Mouse (Mus musculus) lung, embryonic 14.5 days (tissue): ENCODE measurements around the gene Lingo4. TPM values are rescaled to one million over a fixed set of nuclear protein-coding genes. Genes with fewer than 3 reads are reported as not detected.

Source experiments
- ATAC-seq: fragments of 200-750 bp; cut with Nextera tagmentation; 2 replicates; pipeline ENCODE4 v1.8.0; 2017; ENCODE audit warnings: mild to moderate bottlenecking, moderate TSS enrichment, moderate library complexity; ENCODE audit not compliant: insufficient read depth
- DNase-seq: peaks from one replicate; pipeline ENCODE4 v3.0.0-alpha.2; 2015
- H3K27ac ChIP-seq: fragments of 300-500 bp; sonication (generic); 2 replicates; pipeline ENCODE4 v1.5.1; 2014; ENCODE audit warnings: low read depth, mild to moderate bottlenecking, moderate library complexity
- H3K27me3 ChIP-seq: fragments of 300-500 bp; sonication (generic); 2 replicates; pipeline ENCODE4 v1.6.1; 2014; ENCODE audit warnings: low read length, control low read depth; ENCODE audit not compliant: insufficient read depth
- H3K36me3 ChIP-seq: fragments of 300-500 bp; sonication (generic); 2 replicates; pipeline ENCODE4 v1.6.1; 2014; ENCODE audit warnings: control low read depth; ENCODE audit not compliant: insufficient read depth
- H3K4me1 ChIP-seq: fragments of 300-500 bp; sonication (generic); 2 replicates; pipeline ENCODE4 v1.6.1; 2014; ENCODE audit warnings: antibody characterized with exemption, control low read depth; ENCODE audit not compliant: insufficient read depth
- H3K4me2 ChIP-seq: fragments of 300-500 bp; sonication (generic); 2 replicates; pipeline ENCODE4 v1.6.1; 2014; ENCODE audit warnings: mild to moderate bottlenecking
- H3K4me3 ChIP-seq: fragments of 300-500 bp; sonication (generic); 2 replicates; pipeline ENCODE4 v1.5.1; 2014; ENCODE audit warnings: low read depth, low read length
- H3K9ac ChIP-seq: fragments of 300-500 bp; sonication (generic); 2 replicates; pipeline ENCODE4 v1.6.1; 2014
- H3K9me3 ChIP-seq: fragments of 300-500 bp; sonication (generic); 2 replicates; pipeline ENCODE4 v1.6.1; 2016; ENCODE audit warnings: low read depth, low read length, control low read depth
- CTCF ChIP-seq: IDR thresholded peaks from 2 replicates; pipeline ENCODE4 v1.5.1; 2016; ENCODE audit warnings: antibody characterized with exemption, low read depth
- WGBS: fragments of 180-500 bp; shearing (Covaris S2); extraction: QIAGEN DNeasy Blood & Tissue Kit; methylation state at CpG from one replicate; pipeline ENCODE4 v1.1.7; 2014; 5-methylcytosine and 5-hydroxymethylcytosine counted together
- polyA plus RNA-seq: library from polyadenylated mRNA; unstranded; fragments of >200 nt; fragmentation: Nextera tagmentation; extraction: Ambion mirVana; gene quantifications from 2 replicates; pipeline ENCODE4 v1.2.1, GENCODE M21; 2014

Lingo4 gene
- polyA plus RNA-seq, 1 experiment from 2014 or later, result 0.11 TPM

DNA sequence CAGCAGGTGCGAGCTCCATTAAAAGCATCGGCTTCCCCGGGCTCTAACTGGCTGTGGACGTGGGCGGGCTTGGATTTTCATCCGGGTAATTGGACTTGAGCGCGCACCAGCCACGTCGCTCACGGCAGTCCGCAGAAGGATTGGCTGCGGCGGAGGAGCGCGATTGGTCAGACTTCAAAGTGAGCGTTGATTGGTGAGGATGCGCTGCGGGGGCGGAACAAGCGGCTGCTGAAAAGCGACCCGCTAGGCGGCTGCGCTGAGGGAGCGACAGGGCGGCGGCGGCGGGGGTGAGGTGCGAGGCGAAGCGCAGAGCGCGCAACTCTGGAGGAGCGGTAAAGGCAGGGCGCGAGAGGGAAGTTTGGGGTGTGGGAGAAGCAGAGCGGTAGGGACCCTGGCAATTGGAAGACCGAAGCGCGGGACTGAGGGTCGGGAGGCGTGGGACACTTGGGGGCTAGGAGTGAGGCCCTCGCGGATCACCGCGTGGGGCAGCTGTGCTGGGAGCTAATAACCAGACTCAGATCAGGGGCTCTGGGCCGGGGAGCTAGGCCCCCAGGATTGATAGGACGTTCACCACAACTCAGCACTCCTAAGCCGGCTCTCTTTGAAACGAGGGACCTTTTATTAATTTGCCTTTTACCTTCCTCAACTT lies 14.8 kb downstream of the Lingo4 start, which contains the start of gene Tdrkh:
Gene Tdrkh, plus strand, starts transcription at position 243 of the 649 bp plus-strand sequence.
- DNase-seq (peak; percentile 98), ATAC-seq (peak; percentile 100)
- TF ChIP-seq CTCF, result peak; percentile 23; the same call in 1 of the 2 replicates
- Histone ChIP-seq H3K4me3 (peak within 1 kb of the TSS; percentile 44), H3K9me3 (no peaks in the 10 kb centered on the region), H3K9ac (peak within 1 kb of the TSS; percentile 46), H3K27me3 (no peaks in the 10 kb centered on the region), H3K4me1 (peaks cover 4% of the 10 kb centered on the region; the same call in 1 of the 2 replicates), H3K27ac (no peak within 1 kb of the TSS), H3K4me2 (peak within 1 kb of the TSS; percentile 87), H3K36me3 (no peaks in the 10 kb centered on the region)
- WGBS, result 9% methylated on average over 52 of the region's 52 CpGs

DNA sequence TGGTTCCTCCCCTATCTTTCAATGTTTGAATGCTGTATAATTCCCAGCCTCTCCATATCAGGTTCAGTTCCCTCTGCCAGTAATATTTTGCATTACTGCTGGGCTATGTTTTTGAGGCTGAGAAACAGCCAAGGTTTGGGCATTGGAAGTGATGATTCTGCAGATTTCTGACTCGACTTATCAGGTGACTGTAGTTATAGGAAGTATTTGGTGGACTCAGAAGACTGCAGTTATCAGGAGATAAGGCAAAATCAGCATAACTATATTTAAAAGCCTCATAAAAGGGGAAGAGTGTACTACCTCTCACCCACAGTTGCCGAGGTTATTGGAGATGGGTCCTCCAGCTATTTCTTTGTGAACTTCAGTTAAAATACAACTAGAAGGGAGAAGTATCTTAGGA lies 32.7 kb downstream of the Lingo4 start:
- Histone ChIP-seq H3K36me3 (no peaks in the 10 kb centered on the region), H3K4me2 (no peak overlapping the region), H3K27ac (no peak overlapping the region), H3K27me3 (no peaks in the 10 kb centered on the region), H3K9me3 (no peaks in the 10 kb centered on the region), H3K4me1 (no peaks in the 10 kb centered on the region), H3K9ac (no peak overlapping the region), H3K4me3 (no peak overlapping the region)
- ATAC-seq (no peak), DNase-seq (no peak)
- WGBS, result 60% methylated on average over 2 of the region's 2 CpGs
- TF ChIP-seq CTCF, result no peak

DNA sequence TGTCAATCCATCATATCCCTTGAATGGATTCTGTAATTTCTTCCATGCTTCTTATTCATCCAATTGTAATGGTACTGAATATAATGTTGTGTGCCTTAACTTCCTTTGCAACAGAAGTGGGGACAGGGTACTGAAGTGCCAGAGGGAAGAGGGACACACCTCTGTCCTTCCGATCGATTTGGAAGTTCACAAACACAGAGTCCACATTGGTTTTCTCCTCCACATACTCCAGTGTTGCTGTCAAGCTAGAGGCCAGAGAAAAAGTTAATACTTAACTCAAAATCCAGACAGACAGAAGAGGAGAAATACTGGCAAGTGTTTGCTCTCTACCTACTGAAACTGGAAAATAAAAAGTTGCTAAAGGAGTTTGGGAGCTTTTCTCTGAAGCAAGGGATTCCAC lies 36.0 kb downstream of the Lingo4 start:
- ATAC-seq (no peak), DNase-seq (no peak)
- WGBS, result 75% methylated on average over 2 of the region's 2 CpGs
- Histone ChIP-seq H3K36me3 (no peaks in the 10 kb centered on the region), H3K27me3 (no peaks in the 10 kb centered on the region), H3K9me3 (no peaks in the 10 kb centered on the region), H3K9ac (no peak overlapping the region), H3K4me1 (no peaks in the 10 kb centered on the region), H3K27ac (no peak overlapping the region), H3K4me2 (no peak overlapping the region), H3K4me3 (no peak overlapping the region)
- TF ChIP-seq CTCF, result no peak

DNA sequence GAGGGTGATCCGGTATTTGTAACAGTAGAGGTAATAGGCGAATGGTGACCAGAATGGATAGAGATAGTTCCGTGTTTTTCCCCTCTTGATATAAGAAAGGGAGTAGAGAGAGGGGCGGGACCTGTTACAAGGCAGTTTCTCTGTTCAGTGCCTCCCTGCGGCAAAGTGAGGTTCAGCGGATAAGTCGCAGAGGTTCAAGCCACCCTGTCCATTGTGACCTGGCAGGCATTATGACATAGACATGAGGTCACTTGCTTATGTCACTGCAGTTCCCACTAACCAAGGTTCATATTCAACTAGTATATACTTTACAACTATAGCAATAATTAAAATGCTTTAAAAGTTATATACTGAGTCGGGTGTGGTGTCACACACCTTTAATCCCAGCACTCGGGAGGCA lies 38.1 kb downstream of the Lingo4 start:
- H3K9me3 ChIP-seq, result no peaks in the 10 kb centered on the region
- ATAC-seq, result no peak
- H3K9ac ChIP-seq, result no peak overlapping the region
- H3K27me3 ChIP-seq, result no peaks in the 10 kb centered on the region
- DNase-seq, result no peak
- no peak overlapping the region for H3K4me3 ChIP-seq
- no peaks in the 10 kb centered on the region for H3K36me3 ChIP-seq
- no peaks in the 10 kb centered on the region for H3K4me1 ChIP-seq
- TF ChIP-seq CTCF, result no peak
- WGBS, result 75% methylated on average over 9 of the region's 9 CpGs
- no peak overlapping the region for H3K27ac ChIP-seq
- no peak overlapping the region for H3K4me2 ChIP-seq

DNA sequence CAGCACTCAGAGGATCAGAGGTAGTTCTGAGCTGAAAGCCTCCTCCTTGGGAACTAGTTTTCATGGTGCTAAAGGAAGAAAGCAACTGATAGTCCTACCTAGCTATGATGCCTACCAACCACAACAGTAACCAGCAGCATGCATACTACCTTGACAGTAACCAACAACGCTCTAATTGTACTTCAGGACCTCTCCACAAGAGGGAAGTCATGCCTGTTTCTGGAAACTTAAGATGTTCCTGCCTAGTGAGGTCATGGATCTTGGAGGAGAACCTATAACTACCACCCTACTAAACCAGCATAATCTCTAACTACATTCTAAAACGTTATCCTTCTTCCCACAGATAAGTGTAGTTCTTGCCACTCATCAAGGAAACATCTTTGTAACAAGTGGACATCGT lies 42.9 kb downstream of the Lingo4 start:
- WGBS, result 41% methylated on average over 3 of the region's 3 CpGs
- Histone ChIP-seq H3K27ac (no peak overlapping the region), H3K4me3 (no peak overlapping the region), H3K4me2 (no peak overlapping the region), H3K9me3 (no peaks in the 10 kb centered on the region), H3K27me3 (no peaks in the 10 kb centered on the region), H3K9ac (no peak overlapping the region), H3K4me1 (no peaks in the 10 kb centered on the region), H3K36me3 (peaks cover 15% of the 10 kb centered on the region)
- ATAC-seq (no peak), DNase-seq (peak; percentile 53)
- peak; percentile 49 for TF ChIP-seq CTCF

DNA sequence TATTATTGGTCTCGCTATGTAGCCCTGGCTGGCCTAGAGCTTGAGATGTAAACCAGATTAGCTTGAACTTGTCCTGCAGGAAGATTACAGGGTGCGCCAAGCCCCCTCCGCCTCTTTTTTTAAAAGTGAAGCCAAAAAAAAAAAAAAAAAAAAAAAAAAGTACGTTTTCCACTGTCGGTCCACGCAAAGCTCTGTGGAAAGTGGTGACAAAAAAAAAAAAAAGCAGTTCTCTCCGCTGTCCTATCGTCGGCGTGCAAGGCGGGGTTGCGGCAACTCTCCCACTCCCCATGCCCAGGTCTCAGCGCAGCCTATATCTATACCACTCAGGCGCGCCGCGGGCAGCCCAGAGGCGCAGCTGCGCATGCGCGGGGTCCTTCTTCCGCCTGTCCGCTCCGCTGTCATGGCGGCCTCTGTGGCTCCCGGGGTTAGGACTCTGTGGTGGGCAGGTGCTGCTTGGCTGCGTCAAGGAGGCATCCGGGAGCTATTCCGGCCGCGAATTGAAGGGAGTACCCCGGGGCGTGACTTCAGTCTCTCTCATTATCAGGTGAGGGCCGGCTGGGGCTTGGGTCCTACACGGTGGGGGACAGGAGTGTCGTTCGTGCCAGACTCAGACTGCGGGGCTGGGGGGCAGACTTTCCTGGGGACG lies 44.8 kb downstream of the Lingo4 start, which contains the start of gene Mrpl9:
Gene Mrpl9, plus strand, starts transcription at position 368 of the 646 bp plus-strand sequence.
- DNase-seq (peak; percentile 98), ATAC-seq (peak; percentile 99)
- Histone ChIP-seq H3K27me3 (no peaks in the 10 kb centered on the region), H3K4me3 (peak within 1 kb of the TSS; percentile 94), H3K4me1 (no peaks in the 10 kb centered on the region), H3K9ac (peak within 1 kb of the TSS; percentile 94), H3K27ac (peak within 1 kb of the TSS; percentile 36; the same call in 1 of the 2 replicates), H3K9me3 (no peaks in the 10 kb centered on the region), H3K4me2 (peak within 1 kb of the TSS; percentile 66), H3K36me3 (peaks cover 34% of the 10 kb centered on the region)
- WGBS, result under 1% methylated on average over 36 of the region's 39 CpGs
- no peak for TF ChIP-seq CTCF

DNA sequence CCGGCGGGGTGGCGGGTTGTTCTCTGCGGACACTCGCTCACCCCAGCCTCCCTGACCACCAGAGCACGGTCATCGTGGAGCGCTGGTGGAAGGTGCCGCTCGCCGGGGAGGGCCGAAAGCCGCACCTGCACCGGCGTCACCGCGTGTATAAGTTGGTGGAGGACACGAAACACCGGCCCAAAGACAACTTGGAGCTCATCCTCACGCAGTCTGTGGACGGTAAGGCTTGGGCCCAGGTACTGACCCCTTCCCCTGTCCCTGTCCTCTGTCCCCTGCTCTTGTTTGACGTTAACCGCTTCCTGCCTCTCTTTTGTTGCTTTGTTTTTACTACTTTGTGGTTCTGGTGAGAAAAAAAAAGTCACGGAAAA lies 45.3 kb downstream of the Lingo4 start, which contains the start of gene Oaz3:
Gene Oaz3, minus strand, starts transcription at position 319 of the 368 bp plus-strand sequence.
- Histone ChIP-seq H3K27ac (peak within 1 kb of the TSS; percentile 36; the same call in 1 of the 2 replicates), H3K4me2 (peak within 1 kb of the TSS; percentile 66), H3K36me3 (peaks cover 39% of the 10 kb centered on the region), H3K4me1 (no peaks in the 10 kb centered on the region), H3K4me3 (peak within 1 kb of the TSS; percentile 94), H3K9me3 (no peaks in the 10 kb centered on the region), H3K27me3 (no peaks in the 10 kb centered on the region), H3K9ac (peak within 1 kb of the TSS; percentile 94)
- under 1% methylated on average over 24 of the region's 24 CpGs for WGBS
- ATAC-seq (no peak; the same call in 1 of the 2 replicates), DNase-seq (no peak)
- TF ChIP-seq CTCF, result no peak
